ENCODE assay signal across 21 mouse cellular contexts in genomic region chr7:116842894-116843293, GRCm38 (mm10).
DNase-seq lines count a peak whose midpoint lies in the region; ATAC-seq and TF ChIP-seq lines count a peak whose summit lies in the region.
"Had no signal": no experiment of that assay in that cellular context is flagged by ENCODE, and none has a peak within 500 bp of the region (broad histone marks: within the 10 kb centered on the region; RNA-seq: fewer than 3 reads in every experiment).

No protein-coding gene starts in this region.

- DNase-seq in kidney, adult 11 months, result no peak
- peak; percentile 5 for DNase-seq in midbrain, postnatal 0 days (ENCODE audit: low spot score)
- no peak for DNase-seq in midbrain, embryonic 10.5 days (ENCODE audit: low spot score)
- DNase-seq in spleen, postnatal 36 days (ENCODE audit: low spot score in 2 of 2), result peak; percentile 40
- no peak for DNase-seq in spleen, postnatal 4 days (ENCODE audit: low spot score in 2 of 2)
- DNase-seq in adrenal gland, adult 2 months, result no peak
- DNase-seq: adrenal gland, postnatal 10 days; cerebellum, adult 11 months; cerebellum, adult 8-10 months; cerebellum, postnatal 14 days; gastrocnemius, postnatal 36 days; heart, adult 11 months; heart, postnatal 36 days had no signal

- H3K27ac ChIP-seq in kidney, embryonic 14.5 days (ENCODE audit: low read depth, low read length), result 0 out of 2 replicates have a peak overlapping the region, but pooled peaks have one; percentile 42
- no peak overlapping the region for H3K27ac ChIP-seq in midbrain, postnatal 0 days (ENCODE audit: low read depth, low read length)
- H3K27ac ChIP-seq in midbrain, embryonic 10.5 days (replicated peaks), result no peak overlapping the region
- H3K27ac ChIP-seq in neural tube, embryonic 14.5 days (ENCODE audit: low read depth, low read length), result no peak overlapping the region
- H3K27ac ChIP-seq: embryonic facial prominence, embryonic 15.5 days; forebrain, embryonic 10.5 days; heart, embryonic 13.5 days; hindbrain, embryonic 15.5 days had no signal

- no peak overlapping the region for H3K4me2 ChIP-seq in kidney, embryonic 14.5 days (replicated peaks; ENCODE audit: low read depth, low read length)
- H3K4me2 ChIP-seq in midbrain, postnatal 0 days (ENCODE audit: low read depth, low read length, poor library complexity, severe bottlenecking), result no peak overlapping the region
- no peak overlapping the region for H3K4me2 ChIP-seq in neural tube, embryonic 14.5 days (ENCODE audit: low read depth, low read length)
- H3K4me2 ChIP-seq: embryonic facial prominence, embryonic 15.5 days; heart, embryonic 13.5 days; hindbrain, embryonic 15.5 days had no signal

- 24% methylated on average over 3 of the region's 3 CpGs for WGBS in kidney, embryonic 14.5 days
- 49% methylated on average over 3 of the region's 3 CpGs for WGBS in midbrain, postnatal 0 days
- 83% methylated on average over 3 of the region's 3 CpGs for WGBS in midbrain, embryonic 10.5 days
- 13% methylated on average over 3 of the region's 3 CpGs for WGBS in neural tube, embryonic 14.5 days

- H3K4me3 ChIP-seq in kidney, embryonic 14.5 days (ENCODE audit: low read length), result no peak overlapping the region
- H3K4me3 ChIP-seq in midbrain, postnatal 0 days (ENCODE audit: low read depth, low read length), result no peak overlapping the region
- H3K4me3 ChIP-seq in midbrain, embryonic 10.5 days, result no peak overlapping the region
- H3K4me3 ChIP-seq in neural tube, embryonic 14.5 days (ENCODE audit: low read depth, low read length), result no peak overlapping the region
- H3K4me3 ChIP-seq: embryonic facial prominence, embryonic 15.5 days; erythroblast, embryonic 14.5 days; forebrain, embryonic 10.5 days; heart, embryonic 13.5 days; hindbrain, embryonic 15.5 days had no signal

- H3K9ac ChIP-seq in kidney, embryonic 14.5 days (ENCODE audit: low read depth, low read length), result no peak overlapping the region
- H3K9ac ChIP-seq in midbrain, postnatal 0 days (replicated peaks; ENCODE audit: low read length, poor library complexity, severe bottlenecking), result no peak overlapping the region
- H3K9ac ChIP-seq in neural tube, embryonic 14.5 days (replicated peaks; ENCODE audit: low read depth, low read length), result no peak overlapping the region
- H3K9ac ChIP-seq: embryonic facial prominence, embryonic 15.5 days; heart, embryonic 13.5 days; hindbrain, embryonic 15.5 days had no signal

- TF ChIP-seq CTCF in midbrain, postnatal 0 days (IDR thresholded peaks at IDR 0.05), result no peak

- peak; percentile 60 for ATAC-seq in kidney, embryonic 14.5 days (ENCODE audit: low FRiP score, low TSS enrichment)
- ATAC-seq in midbrain, postnatal 0 days (ENCODE audit: low FRiP score), result no peak
- ATAC-seq in neural tube, embryonic 14.5 days (ENCODE audit: low read depth), result peak; percentile 61; the same call in 1 of the 2 replicates
- ATAC-seq: forebrain, embryonic 14.5 days had no signal

- peaks cover 8% of the 10 kb centered on the region; the same call in 1 of the 2 replicates for H3K4me1 ChIP-seq in kidney, embryonic 14.5 days (ENCODE audit: control insufficient read depth, insufficient read depth, low read length)
- H3K4me1 ChIP-seq in midbrain, postnatal 0 days (ENCODE audit: insufficient read depth, low read length), result no peaks in the 10 kb centered on the region
- H3K4me1 ChIP-seq in midbrain, embryonic 10.5 days, result no peaks in the 10 kb centered on the region
- peaks cover 2% of the 10 kb centered on the region; the same call in 1 of the 2 replicates for H3K4me1 ChIP-seq in neural tube, embryonic 14.5 days (ENCODE audit: control insufficient read depth, insufficient read depth, low read length)
- H3K4me1 ChIP-seq: embryonic facial prominence, embryonic 15.5 days; forebrain, embryonic 10.5 days; heart, embryonic 13.5 days; hindbrain, embryonic 15.5 days had no signal

- H3K36me3 ChIP-seq in kidney, embryonic 14.5 days (ENCODE audit: control insufficient read depth, insufficient read depth, low read length), result no peaks in the 10 kb centered on the region
- no peaks in the 10 kb centered on the region for H3K36me3 ChIP-seq in midbrain, postnatal 0 days (ENCODE audit: insufficient read depth, low read length)
- H3K36me3 ChIP-seq in midbrain, embryonic 10.5 days, result no peaks in the 10 kb centered on the region
- no peaks in the 10 kb centered on the region for H3K36me3 ChIP-seq in neural tube, embryonic 14.5 days (ENCODE audit: control insufficient read depth, insufficient read depth, low read length)
- H3K36me3 ChIP-seq: embryonic facial prominence, embryonic 15.5 days; forebrain, embryonic 10.5 days; heart, embryonic 13.5 days; hindbrain, embryonic 15.5 days had no signal

- no peaks in the 10 kb centered on the region for H3K9me3 ChIP-seq in kidney, embryonic 14.5 days (ENCODE audit: control insufficient read depth, low read length)
- no peaks in the 10 kb centered on the region for H3K9me3 ChIP-seq in midbrain, postnatal 0 days (ENCODE audit: low read length)
- H3K9me3 ChIP-seq in midbrain, embryonic 10.5 days (replicated peaks), result no peaks in the 10 kb centered on the region
- no peaks in the 10 kb centered on the region for H3K9me3 ChIP-seq in neural tube, embryonic 14.5 days (ENCODE audit: control insufficient read depth, low read length)
- H3K9me3 ChIP-seq: embryonic facial prominence, embryonic 15.5 days; forebrain, embryonic 10.5 days; heart, embryonic 13.5 days; hindbrain, embryonic 15.5 days had no signal

- no peaks in the 10 kb centered on the region for H3K27me3 ChIP-seq in kidney, embryonic 14.5 days (ENCODE audit: control insufficient read depth, insufficient read depth, low read length)
- H3K27me3 ChIP-seq in midbrain, postnatal 0 days (ENCODE audit: insufficient read depth, low read length), result no peaks in the 10 kb centered on the region
- no peaks in the 10 kb centered on the region for H3K27me3 ChIP-seq in midbrain, embryonic 10.5 days (ENCODE audit: low read depth, poor library complexity, severe bottlenecking)
- H3K27me3 ChIP-seq in neural tube, embryonic 14.5 days (ENCODE audit: control insufficient read depth, insufficient read depth, low read length), result no peaks in the 10 kb centered on the region
- H3K27me3 ChIP-seq: embryonic facial prominence, embryonic 15.5 days; heart, embryonic 13.5 days; hindbrain, embryonic 15.5 days had no signal

Comparison
In these comparisons a context has a peak if more than half of its experiments do, and no peak if none do; other contexts are left out.
1. DNase-seq: peak in midbrain, postnatal 0 days (single experiment) and spleen, postnatal 36 days (2 of 2); none in kidney, adult 11 months (single experiment), midbrain, embryonic 10.5 days (single experiment), spleen, postnatal 4 days (0 of 2) and adrenal gland, adult 2 months (single experiment).